Mouse (Mus musculus): ENCODE measurements around the gene Rrp7a.

The Rrp7a gene

DNA sequence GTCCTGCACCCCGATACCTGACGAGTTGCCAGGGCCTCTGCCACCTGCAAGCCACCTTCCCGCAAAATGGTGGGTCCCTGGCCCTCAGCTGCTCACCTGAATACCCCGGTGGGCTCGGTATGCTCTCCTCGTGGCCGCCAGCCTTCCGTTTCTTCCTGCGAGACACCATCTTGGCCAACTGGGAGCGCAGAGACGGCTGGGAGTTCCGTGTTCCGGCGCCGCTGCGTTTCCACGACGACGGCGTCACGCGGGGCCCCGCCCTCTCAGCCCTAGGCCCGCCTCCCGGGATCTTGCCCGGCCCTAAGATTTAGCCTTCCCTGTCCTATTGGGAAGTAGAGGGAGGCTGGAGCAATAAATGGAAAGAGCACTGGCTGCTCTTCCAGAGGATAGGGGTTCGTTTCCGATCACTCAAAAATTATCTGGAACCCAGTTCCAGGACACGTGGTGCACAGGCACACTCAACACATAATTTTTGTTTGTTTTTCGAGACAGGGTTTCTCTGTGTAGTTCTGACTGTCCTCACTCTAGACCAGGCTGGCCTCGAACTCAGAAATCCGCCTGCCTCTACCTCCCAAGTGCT, at the start of gene Rrp7a:
Gene Rrp7a, minus strand, starts transcription at position 236 of the 580 bp plus-strand sequence.
- peak; percentile 89 to 90 for DNase-seq (ENCODE audit: low spot score in 2 of 2)

GRCm38 (mm10) chr15:83171712-83172481, 49.3 kb upstream of the Rrp7a start:
- peak; percentile 91 to 95 for DNase-seq (ENCODE audit: low spot score in 2 of 2)

DNA sequence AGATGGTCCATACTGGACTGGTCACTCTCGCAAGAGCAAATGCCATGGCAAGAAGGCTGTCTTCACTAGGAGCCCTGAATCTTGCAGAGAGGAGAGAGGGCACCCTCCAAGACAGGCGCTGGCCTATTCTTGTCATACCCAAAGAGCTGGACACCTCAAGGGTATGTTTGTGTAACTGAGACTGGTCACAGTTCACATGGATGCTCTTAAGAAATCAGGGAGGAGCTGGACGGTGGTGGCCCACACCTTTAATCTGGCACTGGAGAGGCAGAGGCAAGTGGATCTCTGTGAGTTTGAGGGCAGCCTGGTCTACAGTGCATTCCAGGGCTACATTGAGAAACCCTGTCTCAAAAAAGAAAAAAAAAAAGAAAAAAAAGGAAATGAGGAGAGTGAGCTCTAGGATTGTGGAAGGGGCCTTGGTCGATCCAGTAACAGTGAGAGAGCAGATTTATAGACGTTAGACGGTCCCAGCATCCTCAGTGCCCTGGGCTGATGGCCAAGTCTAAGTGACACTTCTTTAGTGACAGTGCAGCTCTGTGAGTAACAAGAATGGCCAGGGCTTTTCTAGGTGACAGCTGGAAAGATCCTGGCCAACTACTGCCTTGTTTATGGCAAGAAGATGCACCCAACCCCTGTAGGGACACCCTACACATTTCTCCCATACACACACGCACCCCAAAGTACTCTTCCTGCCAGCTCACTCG, 48.5 kb upstream of the Rrp7a start:
- no peak for DNase-seq (ENCODE audit: low spot score in 2 of 2)

DNA sequence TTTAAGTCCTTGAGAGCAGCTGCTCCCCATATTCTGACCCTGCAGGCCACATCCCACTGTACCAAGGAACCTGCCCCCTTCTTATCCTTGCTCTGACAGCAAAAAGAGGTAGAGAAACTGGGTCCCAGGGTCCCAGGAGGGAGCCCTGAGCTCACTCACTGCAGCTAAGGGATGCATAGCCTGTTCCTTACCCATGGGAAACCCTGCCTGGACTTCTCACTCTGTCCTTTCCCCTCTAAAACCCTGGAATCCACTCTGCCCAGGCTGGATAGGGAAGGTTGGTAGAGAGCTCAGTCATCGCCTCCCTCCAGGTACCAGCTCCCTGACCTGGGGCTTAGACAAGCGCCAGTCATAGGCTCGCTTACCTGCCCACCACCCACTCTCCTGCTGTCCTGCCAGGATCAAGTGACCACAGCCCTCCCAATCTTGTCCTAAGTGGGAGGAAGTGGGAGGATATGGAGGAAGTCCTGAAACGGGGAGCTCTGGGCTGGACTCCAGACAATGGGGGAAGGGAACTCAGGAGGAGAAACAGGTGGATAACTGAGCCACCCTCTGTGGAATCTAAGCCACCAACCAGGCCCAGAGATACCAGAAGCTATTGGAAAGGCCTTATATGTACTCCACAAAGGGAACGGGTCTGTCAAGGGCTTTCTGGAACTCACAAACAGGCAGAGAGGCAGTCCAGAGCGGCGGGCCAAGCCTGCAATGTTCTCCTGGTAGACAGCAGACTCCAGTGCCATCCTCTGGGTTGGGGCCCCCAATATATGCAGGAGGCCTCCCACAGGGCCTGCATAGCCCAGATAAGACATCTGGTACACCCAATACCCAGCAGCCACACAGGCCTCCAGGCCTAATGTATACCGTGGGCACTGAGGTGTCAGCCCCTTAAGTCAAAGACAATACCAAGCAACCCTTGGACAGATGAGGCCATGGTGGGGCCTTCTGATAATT, 47.4 kb upstream of the Rrp7a start:
- DNase-seq (ENCODE audit: low spot score in 2 of 2): no peak

DNA sequence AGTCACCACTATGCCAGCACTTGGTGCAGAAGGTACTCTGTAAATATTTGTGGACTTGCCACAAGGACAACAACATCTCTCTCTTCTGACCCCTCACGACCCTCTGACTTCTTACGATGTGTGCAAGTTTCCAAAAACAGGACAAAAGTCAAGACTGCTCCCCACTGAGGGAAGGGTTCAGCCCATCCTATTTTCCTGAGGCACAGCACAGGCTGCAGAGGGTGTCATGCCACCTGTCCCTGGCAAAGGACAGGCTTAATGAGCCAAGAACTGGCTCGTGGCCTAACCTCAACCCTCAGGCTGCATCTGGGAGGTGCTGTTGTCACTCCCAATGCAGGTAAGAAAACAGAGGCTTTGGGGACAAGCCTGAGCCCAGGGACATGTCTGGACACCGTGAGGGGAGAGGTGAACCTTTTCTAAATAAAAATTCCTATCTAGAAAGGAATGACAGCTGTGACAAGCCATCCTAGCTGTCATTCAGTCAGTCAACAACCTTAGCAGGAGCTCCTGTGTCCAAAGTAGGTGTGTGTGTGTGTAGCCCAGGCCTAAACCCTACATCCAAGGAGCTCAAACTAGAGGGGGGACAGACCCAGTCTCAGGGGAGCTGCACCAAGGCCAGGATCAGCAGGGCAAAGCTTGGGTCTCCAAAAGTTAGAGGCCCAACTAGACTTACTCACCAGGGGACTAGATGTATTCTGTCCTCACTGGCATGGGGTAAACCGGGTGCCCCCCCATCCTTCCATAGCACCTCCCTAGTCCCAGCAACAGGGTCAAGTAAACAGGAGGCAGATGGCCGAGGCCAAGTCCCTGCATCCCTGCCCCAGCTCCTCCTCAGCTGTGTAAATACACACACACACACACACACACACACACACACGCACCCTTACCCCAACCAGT, 46.5 kb upstream of the Rrp7a start:
- DNase-seq (ENCODE audit: low spot score in 2 of 2): no peak

DNA sequence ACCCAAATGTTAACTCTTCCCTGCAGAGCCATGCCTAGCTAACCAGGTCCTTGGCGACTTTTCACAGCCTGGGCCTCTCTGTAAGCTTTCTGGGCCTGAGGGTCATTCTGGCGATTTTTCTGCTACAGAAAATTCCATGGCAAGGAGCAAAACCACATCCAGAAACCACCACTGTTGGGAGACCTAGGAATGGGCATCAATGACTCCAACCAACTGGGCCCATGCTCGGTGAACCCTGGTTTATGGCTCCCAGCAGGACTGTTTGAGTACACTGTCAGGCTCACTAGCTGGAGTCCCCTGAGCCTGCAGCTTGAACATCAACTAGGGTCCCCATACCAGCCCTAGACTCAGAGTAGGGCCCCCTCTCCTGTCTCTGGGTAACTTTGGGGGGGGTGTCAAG, 45.7 kb upstream of the Rrp7a start:
- no peak for DNase-seq (ENCODE audit: low spot score in 2 of 2)

GRCm38 (mm10) chr15:83167550-83168065, 45.0 kb upstream of the Rrp7a start:
- DNase-seq (ENCODE audit: low spot score in 2 of 2): no peak

- no peak for DNase-seq (ENCODE audit: low spot score in 2 of 2)
Observed at GRCm38 (mm10) chr15:83167126-83167525, 44.5 kb upstream of the Rrp7a start.

DNA sequence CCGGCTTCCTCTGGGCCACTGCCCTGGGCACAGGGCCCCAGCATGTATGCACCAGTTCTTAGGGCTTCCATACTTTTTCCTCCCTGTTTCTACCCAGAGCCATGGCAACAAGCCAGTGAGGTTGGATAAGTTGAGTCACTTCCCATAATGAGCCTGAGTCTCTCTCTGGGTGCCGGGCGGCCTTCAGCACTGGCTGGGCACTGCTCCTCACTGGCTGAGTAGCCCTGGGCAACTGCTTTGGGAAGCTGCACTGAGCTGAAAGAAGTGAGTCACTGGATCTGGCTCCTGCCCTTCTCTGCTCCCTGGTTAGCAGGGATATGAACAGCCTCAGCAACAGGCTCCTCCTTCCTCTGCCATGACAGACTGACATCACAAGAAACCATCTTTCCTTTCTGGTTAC, 44.0 kb upstream of the Rrp7a start:
- no peak for DNase-seq (ENCODE audit: low spot score in 2 of 2)

DNA sequence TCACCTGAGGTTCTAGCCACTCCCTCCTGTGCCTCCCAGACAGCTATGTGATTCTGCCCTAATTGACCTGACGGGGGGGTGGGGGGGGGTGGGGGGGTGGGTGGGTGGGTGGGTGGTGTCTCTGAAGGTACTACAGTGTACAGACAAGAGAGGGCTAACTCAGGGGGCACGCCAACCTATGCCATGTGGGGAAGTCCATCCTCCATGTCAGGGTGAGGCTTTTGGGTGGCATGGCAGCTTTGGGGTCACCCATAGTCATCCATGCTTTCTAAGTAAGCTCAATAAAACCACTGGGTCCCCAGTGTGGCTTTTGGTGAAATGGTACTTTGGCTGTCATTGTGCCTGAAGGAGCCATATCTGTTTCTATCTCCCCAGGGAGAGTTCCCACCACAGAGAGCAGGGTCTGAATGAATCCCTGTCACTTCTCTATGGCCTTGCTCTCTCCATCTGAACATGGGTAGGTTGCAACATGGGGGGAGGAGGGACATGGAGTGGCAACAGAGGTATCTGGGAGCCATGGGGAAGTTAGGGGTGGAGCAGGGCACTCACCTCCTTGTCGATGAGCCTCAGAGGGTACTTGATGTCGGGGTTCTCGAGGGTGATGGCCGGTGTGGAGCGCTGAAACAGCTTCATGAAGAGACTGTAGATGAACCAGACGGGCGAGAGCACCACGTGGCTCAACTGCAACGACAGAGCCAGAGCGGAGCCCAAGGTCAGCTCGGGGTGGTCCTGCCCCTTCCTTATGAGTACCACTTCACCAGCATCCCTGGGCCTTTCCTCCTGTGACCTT, 43.1 kb upstream of the Rrp7a start:
- no peak for DNase-seq (ENCODE audit: low spot score in 2 of 2)

GRCm38 (mm10) chr15:83164971-83165471, 42.4 kb upstream of the Rrp7a start:
- DNase-seq (ENCODE audit: low spot score in 2 of 2): no peak

DNA sequence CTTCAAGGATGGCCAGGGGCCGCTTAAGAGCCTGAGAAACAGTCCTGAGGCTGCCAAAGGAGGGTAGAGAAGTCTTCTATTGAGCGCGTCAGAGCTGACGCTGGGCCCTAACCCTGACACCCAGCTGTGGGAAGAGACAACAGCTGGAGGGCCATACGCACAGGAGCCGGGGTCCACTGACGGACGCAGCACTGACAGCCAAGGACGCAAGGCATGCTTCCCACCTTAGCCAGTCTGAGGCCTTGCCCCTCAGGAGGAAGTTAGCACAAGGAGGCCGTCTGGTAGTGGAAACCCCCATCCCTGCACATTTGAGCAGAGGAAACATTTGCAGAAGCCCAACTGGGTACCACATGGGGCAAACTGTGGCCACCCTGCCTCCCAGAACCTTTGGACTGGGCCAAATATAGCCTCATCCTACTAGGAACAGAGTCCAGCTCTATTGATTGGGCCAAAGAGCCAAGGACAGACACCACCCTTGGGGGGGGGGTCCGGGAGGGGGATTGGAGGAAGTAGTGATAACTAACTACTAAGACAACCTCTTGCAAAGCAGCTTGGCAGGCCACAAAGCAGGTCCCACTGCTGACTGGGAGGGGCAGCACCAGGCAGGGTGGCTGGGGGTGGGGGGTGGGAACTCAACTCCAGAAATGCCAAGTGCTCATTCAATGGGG, 40.4 kb upstream of the Rrp7a start:
- DNase-seq (ENCODE audit: low spot score in 2 of 2): no peak

GRCm38 (mm10) chr15:83162001-83162400, 39.4 kb upstream of the Rrp7a start:
- DNase-seq (ENCODE audit: low spot score in 2 of 2): no peak

GRCm38 (mm10) chr15:83161062-83161748, 38.6 kb upstream of the Rrp7a start:
- no peak for DNase-seq (ENCODE audit: low spot score in 2 of 2)

DNA sequence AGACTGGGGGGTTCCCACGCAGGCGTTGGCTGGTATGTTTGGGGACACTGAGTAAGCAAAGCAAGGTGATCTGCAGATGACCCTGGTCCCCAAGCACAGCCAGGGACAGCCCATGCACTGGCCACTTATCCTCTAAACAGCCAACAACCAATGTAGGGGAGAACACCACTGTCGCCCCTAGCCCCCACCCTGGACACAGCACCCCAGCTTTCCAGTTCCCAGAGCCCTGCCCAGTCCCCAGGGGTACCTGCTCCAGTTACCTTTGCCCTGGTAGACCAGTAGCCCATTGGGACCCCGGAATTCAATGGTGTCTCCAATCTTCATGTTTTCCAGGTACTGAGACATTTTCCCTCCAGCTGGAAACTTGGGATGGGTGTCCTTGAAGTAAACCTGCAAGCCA, 38.0 kb upstream of the Rrp7a start:
- no peak for DNase-seq (ENCODE audit: low spot score in 2 of 2)

- no peak for DNase-seq (ENCODE audit: low spot score in 2 of 2)
Observed at GRCm38 (mm10) chr15:83159823-83160222, 37.2 kb upstream of the Rrp7a start.

DNA sequence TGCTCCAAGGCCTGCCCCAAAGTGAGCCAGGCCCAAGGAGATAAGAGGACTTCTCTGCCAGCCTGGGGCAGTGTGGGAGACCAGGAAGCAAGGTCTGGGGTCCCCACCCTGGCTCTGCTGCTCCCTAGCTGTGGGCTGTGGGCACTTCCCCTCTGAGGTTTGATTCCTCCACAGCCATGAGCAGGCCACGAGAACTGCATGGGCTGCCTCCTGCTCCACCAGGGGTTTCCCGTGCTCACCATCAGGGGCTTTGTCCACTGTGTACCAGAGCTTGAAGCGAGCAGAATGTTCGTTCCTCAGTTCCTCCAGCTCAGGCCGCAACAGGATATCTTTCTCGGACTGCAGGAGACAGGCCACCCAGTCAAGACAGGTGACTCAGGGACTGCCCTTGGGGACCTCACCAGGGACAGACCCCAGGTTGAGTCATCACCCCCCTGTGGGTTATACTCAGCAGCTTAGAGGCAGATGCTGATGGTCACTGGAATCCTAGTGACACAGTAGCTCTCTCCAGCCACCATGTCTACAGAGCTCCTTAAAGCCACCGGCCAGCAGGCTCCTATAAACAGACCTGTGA, 36.1 kb upstream of the Rrp7a start:
- DNase-seq (ENCODE audit: low spot score in 2 of 2): no peak

- DNase-seq (ENCODE audit: low spot score in 2 of 2): no peak
Observed at GRCm38 (mm10) chr15:83157667-83158064, 35.1 kb upstream of the Rrp7a start.
